ENCODE assay signal across 23 mouse cellular contexts in genomic region chr13:53535781-53536425, GRCm38 (mm10).
DNase-seq lines count a peak whose midpoint lies in the region; ATAC-seq and TF ChIP-seq lines count a peak whose summit lies in the region.
"Had no signal": no experiment of that assay in that cellular context is flagged by ENCODE, and none has a peak within 500 bp of the region (broad histone marks: within the 10 kb centered on the region; RNA-seq: fewer than 3 reads in every experiment).

No protein-coding gene starts in this region.

- WGBS in forebrain, embryonic 11.5 days, result 65% methylated on average over 10 of the region's 10 CpGs
- 24% methylated on average over 10 of the region's 10 CpGs for WGBS in forebrain, embryonic 15.5 days
- WGBS in forebrain, embryonic 13.5 days, result 35% methylated on average over 10 of the region's 10 CpGs
- 26% methylated on average over 10 of the region's 10 CpGs for WGBS in forebrain, postnatal 0 days
- 27% methylated on average over 10 of the region's 10 CpGs for WGBS in forebrain, embryonic 16.5 days

- no peak overlapping the region for H3K4me2 ChIP-seq in forebrain, embryonic 11.5 days (ENCODE audit: low read depth, low read length, severe bottlenecking)
- H3K4me2 ChIP-seq in forebrain, embryonic 15.5 days (replicated peaks), result no peak overlapping the region
- no peak overlapping the region for H3K4me2 ChIP-seq in forebrain, embryonic 13.5 days
- no peak overlapping the region for H3K4me2 ChIP-seq in forebrain, postnatal 0 days (ENCODE audit: low read depth)
- no peak overlapping the region for H3K4me2 ChIP-seq in forebrain, embryonic 16.5 days (ENCODE audit: low read length)
- H3K4me2 ChIP-seq: embryonic facial prominence, embryonic 12.5 days had no signal

- H3K36me3 ChIP-seq in forebrain, embryonic 11.5 days (ENCODE audit: control insufficient read depth, insufficient read depth, low read length), result no peaks in the 10 kb centered on the region
- no peaks in the 10 kb centered on the region for H3K36me3 ChIP-seq in forebrain, embryonic 15.5 days
- H3K36me3 ChIP-seq in forebrain, embryonic 13.5 days (ENCODE audit: poor library complexity, severe bottlenecking), result no peaks in the 10 kb centered on the region
- no peaks in the 10 kb centered on the region for H3K36me3 ChIP-seq in forebrain, postnatal 0 days (ENCODE audit: insufficient read depth)
- no peaks in the 10 kb centered on the region for H3K36me3 ChIP-seq in forebrain, embryonic 16.5 days (ENCODE audit: control insufficient read depth, insufficient read depth)
- H3K36me3 ChIP-seq: embryonic facial prominence, embryonic 10.5 days; embryonic facial prominence, embryonic 12.5 days; G1E had no signal

- 0 out of 2 replicates have a peak, but pooled peaks cover 2% of the 10 kb centered on the region for H3K4me1 ChIP-seq in forebrain, embryonic 11.5 days (replicated peaks; ENCODE audit: control insufficient read depth, insufficient read depth, low read length)
- peaks cover 8% of the 10 kb centered on the region for H3K4me1 ChIP-seq in forebrain, embryonic 15.5 days
- peaks cover 19% of the 10 kb centered on the region for H3K4me1 ChIP-seq in forebrain, embryonic 13.5 days
- H3K4me1 ChIP-seq in forebrain, postnatal 0 days (ENCODE audit: insufficient read depth), result no peaks in the 10 kb centered on the region
- peaks cover 6% of the 10 kb centered on the region; the same call in 1 of the 2 replicates for H3K4me1 ChIP-seq in forebrain, embryonic 16.5 days (replicated peaks; ENCODE audit: control insufficient read depth, insufficient read depth, low read length)

- ATAC-seq in forebrain, embryonic 11.5 days (replicated peaks; ENCODE audit: low FRiP score), result peak; percentile 46; the same call in 1 of the 2 replicates
- ATAC-seq in forebrain, embryonic 15.5 days (replicated peaks), result no peak; the same call in 1 of the 2 replicates
- peak; percentile 79 for ATAC-seq in forebrain, embryonic 13.5 days
- no peak for ATAC-seq in forebrain, postnatal 0 days
- ATAC-seq in forebrain, embryonic 16.5 days, result peak; percentile 40; the same call in 1 of the 2 replicates
- no peak for ATAC-seq in megakaryocyte progenitor cell, adult 5-6 weeks (replicated peaks; ENCODE audit: poor library complexity)
- ATAC-seq: activated CD4-positive, CD25-positive, alpha-beta regulatory T cell, adult 4 months; CD4-positive, CD25-positive, alpha-beta regulatory T cell, adult 4 months; Patski had no signal

- no peak for TF ChIP-seq POLR2A in brain, embryonic 14.5 days (IDR thresholded peaks at IDR 0.05; ENCODE audit: borderline replicate concordance, extremely low read depth, insufficient read depth, insufficient read length, poor library complexity, severe bottlenecking)

- no peak for DNase-seq in forebrain, embryonic 11.5 days (ENCODE audit: low spot score)
- no peak for DNase-seq in forebrain, postnatal 0 days
- DNase-seq in brain, embryonic 14.5 days (ENCODE audit: low read depth), result peak; percentile 89
- DNase-seq in adrenal gland, adult 18-20 months (ENCODE audit: low spot score in 2 of 2), result no peak
- DNase-seq: adrenal gland, adult 2 months; adrenal gland, postnatal 10 days; adrenal gland, postnatal 25 days; B cell, adult 2 months; cerebellum, adult 11-12 months; cerebellum, adult 2 months; cerebellum, adult 9-10 months; cerebellum, postnatal 10 days; cerebellum, postnatal 25 days had no signal

- H3K9ac ChIP-seq in forebrain, embryonic 11.5 days (ENCODE audit: low read length), result no peak overlapping the region
- no peak overlapping the region for H3K9ac ChIP-seq in forebrain, embryonic 15.5 days (replicated peaks)
- H3K9ac ChIP-seq in forebrain, embryonic 13.5 days, result no peak overlapping the region
- no peak overlapping the region for H3K9ac ChIP-seq in forebrain, postnatal 0 days
- H3K9ac ChIP-seq in forebrain, embryonic 16.5 days (replicated peaks; ENCODE audit: low read depth, low read length), result no peak overlapping the region
- H3K9ac ChIP-seq: embryonic facial prominence, embryonic 12.5 days had no signal

- H3K4me3 ChIP-seq in forebrain, embryonic 11.5 days (ENCODE audit: low read depth, low read length), result no peak overlapping the region
- no peak overlapping the region for H3K4me3 ChIP-seq in forebrain, embryonic 15.5 days
- no peak overlapping the region for H3K4me3 ChIP-seq in forebrain, embryonic 13.5 days
- no peak overlapping the region for H3K4me3 ChIP-seq in forebrain, postnatal 0 days (ENCODE audit: low read depth, low read length)
- H3K4me3 ChIP-seq in forebrain, embryonic 16.5 days (replicated peaks; ENCODE audit: low read length), result no peak overlapping the region
- H3K4me3 ChIP-seq: embryonic facial prominence, embryonic 10.5 days; embryonic facial prominence, embryonic 12.5 days had no signal

- no peak overlapping the region for H3K27ac ChIP-seq in forebrain, embryonic 11.5 days (ENCODE audit: low read depth, low read length)
- no peak overlapping the region for H3K27ac ChIP-seq in forebrain, embryonic 15.5 days (replicated peaks)
- H3K27ac ChIP-seq in forebrain, embryonic 13.5 days, result no peak overlapping the region
- H3K27ac ChIP-seq in forebrain, postnatal 0 days (ENCODE audit: low read depth, low read length), result no peak overlapping the region
- H3K27ac ChIP-seq in forebrain, embryonic 16.5 days (ENCODE audit: low read length), result no peak overlapping the region
- H3K27ac ChIP-seq: embryonic facial prominence, embryonic 10.5 days; embryonic facial prominence, embryonic 12.5 days had no signal

- no peak for TF ChIP-seq CTCF in forebrain, postnatal 0 days (IDR thresholded peaks at IDR 0.05; ENCODE audit: low read depth)
- TF ChIP-seq CTCF in brain, embryonic 14.5 days (IDR thresholded peaks at IDR 0.05; ENCODE audit: borderline replicate concordance, extremely low read depth, insufficient read depth, insufficient read length), result no peak

- no peaks in the 10 kb centered on the region for H3K27me3 ChIP-seq in forebrain, embryonic 11.5 days (ENCODE audit: control insufficient read depth, insufficient read depth, low read length)
- H3K27me3 ChIP-seq in forebrain, embryonic 15.5 days, result peaks cover 7% of the 10 kb centered on the region; the same call in 1 of the 2 replicates
- H3K27me3 ChIP-seq in forebrain, embryonic 13.5 days, result peaks cover 69% of the 10 kb centered on the region
- peaks cover 3% of the 10 kb centered on the region; the same call in 1 of the 2 replicates for H3K27me3 ChIP-seq in forebrain, postnatal 0 days (ENCODE audit: insufficient read depth, low read length)
- H3K27me3 ChIP-seq in forebrain, embryonic 16.5 days (replicated peaks; ENCODE audit: control insufficient read depth, insufficient read depth, low read length), result peaks cover 10% of the 10 kb centered on the region
- H3K27me3 ChIP-seq: embryonic facial prominence, embryonic 12.5 days had no signal

- H3K9me3 ChIP-seq in forebrain, embryonic 11.5 days (ENCODE audit: control insufficient read depth, low read length), result no peaks in the 10 kb centered on the region
- H3K9me3 ChIP-seq in forebrain, embryonic 15.5 days, result no peaks in the 10 kb centered on the region
- H3K9me3 ChIP-seq in forebrain, embryonic 13.5 days (replicated peaks), result no peaks in the 10 kb centered on the region
- no peaks in the 10 kb centered on the region for H3K9me3 ChIP-seq in forebrain, postnatal 0 days (ENCODE audit: low read length)
- no peaks in the 10 kb centered on the region for H3K9me3 ChIP-seq in forebrain, embryonic 16.5 days (ENCODE audit: control insufficient read depth, low read length)
- H3K9me3 ChIP-seq: embryonic facial prominence, embryonic 10.5 days; embryonic facial prominence, embryonic 12.5 days had no signal

Comparison
In these comparisons a context has a peak if more than half of its experiments do, and no peak if none do; other contexts are left out.
1. ATAC-seq: peak in forebrain, embryonic 11.5 days (single experiment), forebrain, embryonic 13.5 days (single experiment) and forebrain, embryonic 16.5 days (single experiment); none in forebrain, embryonic 15.5 days (single experiment), forebrain, postnatal 0 days (single experiment) and megakaryocyte progenitor cell, adult 5-6 weeks (single experiment).